Mouse (Mus musculus): ENCODE measurements around the gene Foxf2.

GRCm38 (mm10) chr13:31630051-31630450 is 4.4 kb downstream of the Foxf2 start:
- TF ChIP-seq CTCF (IDR thresholded peaks at IDR 0.05; ENCODE audit: low read depth, low read length) = no peak
- TF ChIP-seq POLR2A (IDR thresholded peaks at IDR 0.05; ENCODE audit: extremely low read depth, insufficient read depth, low read length) = no peak
